Mouse (Mus musculus) G1E (cell line): ENCODE data around the gene Bex4. TPM values are rescaled to one million over a fixed set of nuclear protein-coding genes. Genes with fewer than 3 reads are reported as not detected.

Experiments
- ATAC-seq: 2 replicates; pipeline ENCODE4 v1.8.0; 2016; ENCODE audit warnings: mild to moderate bottlenecking; ENCODE audit not compliant: insufficient number of reproducible peaks, poor library complexity, low FRiP score, severe bottlenecking; ENCODE audit errors: extremely low read depth
- DNase-seq: peaks from one replicate; pipeline ENCODE4 v3.0.0; 2012; ENCODE audit warnings: low spot score
- H3K27me3 ChIP-seq: 2 replicates; pipeline ENCODE4 v1.6.1; 2012; ENCODE audit warnings: mild to moderate bottlenecking, low read length, inconsistent platforms; ENCODE audit not compliant: insufficient read depth
- H3K36me3 ChIP-seq: replicated peaks from 2 replicates; pipeline ENCODE3; 2012; ENCODE audit warnings: mild to moderate bottlenecking, inconsistent platforms
- H3K4me1 ChIP-seq: 2 replicates; pipeline ENCODE4 v1.6.1; 2012; ENCODE audit warnings: low read depth, low read length, inconsistent platforms, mixed read lengths; ENCODE audit not compliant: insufficient read depth
- H3K4me3 ChIP-seq: 2 replicates; pipeline ENCODE4 v1.5.1; 2012; ENCODE audit warnings: low read depth, mild to moderate bottlenecking, inconsistent platforms, low read length, moderate library complexity, mixed read lengths
- H3K9me3 ChIP-seq: replicated peaks from 2 replicates; pipeline ENCODE4 v1.6.1; 2012; ENCODE audit warnings: inconsistent platforms
- CTCF ChIP-seq: IDR thresholded peaks from 2 replicates; pipeline ENCODE4 v1.5.1; 2012; ENCODE audit warnings: low read depth, low read length, inconsistent platforms, mixed read lengths
- GATA1 ChIP-seq: IDR thresholded peaks from 2 replicates; pipeline ENCODE4 v1.6.1; 2012; ENCODE audit warnings: borderline replicate concordance, low read length, inconsistent platforms, mixed read lengths
- GATA2 ChIP-seq: IDR thresholded peaks from 2 replicates; pipeline ENCODE4 v1.6.1; 2012; ENCODE audit warnings: low read depth, low read length, inconsistent platforms, borderline replicate concordance
- POLR2AphosphoS5 ChIP-seq: IDR thresholded peaks from 2 replicates; pipeline ENCODE4 v1.6.1; 2012; ENCODE audit warnings: low read depth, low read length, inconsistent platforms; ENCODE audit not compliant: insufficient replicate concordance
- TAL1 ChIP-seq: conservative IDR thresholded peaks from 2 replicates; pipeline ENCODE4 v1.6.1; 2012; ENCODE audit warnings: low read depth, low read length, inconsistent platforms, mixed read lengths
- polyA plus RNA-seq: library from polyadenylated mRNA; stranded (reverse); fragments of >175 nt; gene quantifications from 2 replicates; pipeline ENCODE4 v1.2.3, GENCODE M21; 2012
- total RNA-seq, 2 experiments: library from RNA; stranded (forward) in 1 of 2; stranded (reverse) in 1 of 2; fragments of 200-1000 nt in 1 of 2; fragments of >200 nt in 1 of 2; fragmentation: Nextera tagmentation in 1 of 2; gene quantifications; 2 replicates each; pipeline ENCODE4 v1.2.3; 2014 to 2017

The Bex4 gene
- total and polyA plus RNA-seq, 3 experiments: 15.0 to 47.9 TPM; not detected in 1

- Histone ChIP-seq H3K9me3 (no peaks in the 10 kb centered on the region), H3K36me3 (no peaks in the 10 kb centered on the region), H3K27me3 (no peaks in the 10 kb centered on the region), H3K4me3 (no peak overlapping the region), H3K4me1 (no peaks in the 10 kb centered on the region)
- TF ChIP-seq GATA1: no peak
- no peak for TF ChIP-seq CTCF
- no peak for TF ChIP-seq GATA2
- no peak for TF ChIP-seq POLR2AphosphoS5
- TF ChIP-seq TAL1: no peak
- DNase-seq (no peak), ATAC-seq (no peak)
Observed at GRCm38 (mm10) chrX:136180897-136181553, 42.2 kb downstream of the Bex4 start.

DNA sequence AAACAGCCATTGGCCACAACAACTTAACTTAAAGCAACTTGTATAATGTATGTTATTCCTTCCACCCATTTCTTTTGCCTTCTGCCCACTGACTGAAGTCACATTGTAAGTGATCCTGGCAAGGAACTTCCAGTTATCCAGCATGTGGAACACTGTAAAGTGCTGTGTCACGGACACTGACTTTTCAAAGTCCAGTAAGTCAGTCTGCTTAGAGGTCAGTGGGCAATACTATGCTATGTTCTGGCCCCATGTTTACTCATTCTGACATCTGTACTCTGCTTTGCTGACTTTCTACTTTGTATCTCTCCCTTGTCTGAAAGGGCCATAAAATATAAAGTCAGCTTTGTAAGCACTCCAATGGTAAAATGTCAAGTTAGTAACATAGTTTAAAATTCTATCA is 44.3 kb downstream of the Bex4 start:
- no peak for TF ChIP-seq TAL1
- DNase-seq (no peak), ATAC-seq (no peak)
- H3K27me3 ChIP-seq: no peaks in the 10 kb centered on the region
- H3K4me3 ChIP-seq: no peak overlapping the region
- H3K36me3 ChIP-seq: no peaks in the 10 kb centered on the region
- no peaks in the 10 kb centered on the region for H3K4me1 ChIP-seq
- H3K9me3 ChIP-seq: no peaks in the 10 kb centered on the region

Other genes starting within 250 kb of the Bex4 start
- 9.0 and 12.7 TPM in 2 replicates for gene Arxes2, start 145.2 kb upstream of the Bex4 start, total RNA-seq (2014; fragmentation: Nextera tagmentation)
- 8.4 and 13.6 TPM in 2 replicates for gene Arxes2, start 145.2 kb upstream of the Bex4 start, total RNA-seq (2017)
- gene Arxes2, start 145.2 kb upstream of the Bex4 start, polyA plus RNA-seq: 13.5 TPM in 2 replicates
- gene Arxes1, start 105.6 kb upstream of the Bex4 start, total RNA-seq (2014; fragmentation: Nextera tagmentation): not detected in 2 replicates
- gene Arxes1, start 105.6 kb upstream of the Bex4 start, total RNA-seq (2017): not detected in 2 replicates
- gene Arxes1, start 105.6 kb upstream of the Bex4 start, polyA plus RNA-seq: not detected in 2 replicates
- gene Bex2, start 70.8 kb upstream of the Bex4 start, total RNA-seq (2014; fragmentation: Nextera tagmentation): not detected in 2 replicates
- not detected in 2 replicates for gene Bex2, start 70.8 kb upstream of the Bex4 start, total RNA-seq (2017)
- gene Bex2, start 70.8 kb upstream of the Bex4 start, polyA plus RNA-seq: 0.10 and 0.15 TPM in 2 replicates
- 0.87 and 1.1 TPM in 2 replicates for gene Nxf3, start 53.7 kb upstream of the Bex4 start, total RNA-seq (2014; fragmentation: Nextera tagmentation)
- gene Nxf3, start 53.7 kb upstream of the Bex4 start, total RNA-seq (2017): 0.05 and 0.23 TPM in 2 replicates
- 0.09 TPM in 1 of 2 replicates, not detected in the other for gene Nxf3, start 53.7 kb upstream of the Bex4 start, polyA plus RNA-seq
- gene Tceal8, start 33.3 kb downstream of the Bex4 start, total RNA-seq (2014; fragmentation: Nextera tagmentation): 32.4 and 46.2 TPM in 2 replicates
- gene Tceal8, start 33.3 kb downstream of the Bex4 start, total RNA-seq (2017): 106 and 120 TPM in 2 replicates
- 6.4 and 12.4 TPM in 2 replicates for gene Tceal8, start 33.3 kb downstream of the Bex4 start, polyA plus RNA-seq
- 12.0 and 12.3 TPM in 2 replicates for gene Tceal5, start 64.9 kb downstream of the Bex4 start, total RNA-seq (2014; fragmentation: Nextera tagmentation)
- 0.23 and 0.93 TPM in 2 replicates for gene Tceal5, start 64.9 kb downstream of the Bex4 start, total RNA-seq (2017)
- gene Tceal5, start 64.9 kb downstream of the Bex4 start, polyA plus RNA-seq: 3.3 and 3.6 TPM in 2 replicates
- not detected in 2 replicates for gene Tceal7, start 75.8 kb downstream of the Bex4 start, total RNA-seq (2014; fragmentation: Nextera tagmentation)
- not detected in 2 replicates for gene Tceal7, start 75.8 kb downstream of the Bex4 start, total RNA-seq (2017)
- not detected in 2 replicates for gene Tceal7, start 75.8 kb downstream of the Bex4 start, polyA plus RNA-seq
- not detected in 2 replicates for gene Bex1, start 76.5 kb downstream of the Bex4 start, total RNA-seq (2014; fragmentation: Nextera tagmentation)
- 0.27 and 0.35 TPM in 2 replicates for gene Bex1, start 76.5 kb downstream of the Bex4 start, total RNA-seq (2017)
- 0.17 and 0.24 TPM in 2 replicates for gene Bex1, start 76.5 kb downstream of the Bex4 start, polyA plus RNA-seq
- 84.3 and 89.7 TPM in 2 replicates for gene Tceal9, start 106.1 kb downstream of the Bex4 start, total RNA-seq (2014; fragmentation: Nextera tagmentation)
- 359 and 379 TPM in 2 replicates for gene Tceal9, start 106.1 kb downstream of the Bex4 start, total RNA-seq (2017)
- gene Tceal9, start 106.1 kb downstream of the Bex4 start, polyA plus RNA-seq: 69.9 and 72.1 TPM in 2 replicates
- gene Bex3, start 131.3 kb downstream of the Bex4 start, total RNA-seq (2014; fragmentation: Nextera tagmentation): 269 and 293 TPM in 2 replicates
- gene Bex3, start 131.3 kb downstream of the Bex4 start, total RNA-seq (2017): 192 and 233 TPM in 2 replicates
- gene Bex3, start 131.3 kb downstream of the Bex4 start, polyA plus RNA-seq: 525 and 668 TPM in 2 replicates